39 mouse cellular contexts compared by ENCODE assay signal in the genomic region with DNA sequence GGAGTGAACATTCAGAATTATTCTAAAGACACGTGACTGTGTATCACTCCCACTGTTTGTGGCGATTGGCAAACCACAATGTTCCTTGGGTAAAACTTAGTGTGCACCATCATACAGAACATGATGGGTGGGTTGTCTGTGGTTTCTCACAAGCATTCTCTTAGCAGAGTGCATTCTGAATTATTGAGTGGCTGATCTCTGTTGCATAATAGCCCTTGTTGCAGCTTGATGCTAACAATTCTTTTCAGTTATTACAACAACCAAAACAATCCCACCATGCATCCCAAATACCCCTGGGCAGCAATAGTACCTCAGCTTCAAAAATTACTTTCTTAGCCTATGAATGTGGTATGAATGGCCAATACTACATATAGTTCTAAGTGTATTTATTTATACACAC. TPM values are rescaled to one million over a fixed set of nuclear protein-coding genes. Genes with fewer than 3 reads are reported as not detected.
"Had no signal": no experiment of that assay in that cellular context is flagged by ENCODE, and none has a peak within 500 bp of the region (broad histone marks: within the 10 kb centered on the region; RNA-seq: fewer than 3 reads in every experiment).

No protein-coding gene starts in this region.

- DNase-seq: heart, postnatal 10 days; heart, postnatal 14 days; heart, postnatal 36 days; heart, postnatal 4 days; kidney, adult 11 months; kidney, adult 18-20 months; kidney, adult 2 months; kidney, adult 8-10 months; kidney, adult 9 months; kidney, postnatal 10 days; kidney, postnatal 14 days; kidney, postnatal 25 days; kidney, postnatal 36 days; kidney, postnatal 4 days; layer of hippocampus, adult 9-11 months; layer of hippocampus, postnatal 36 days had no signal

- H3K4me3 ChIP-seq: heart, embryonic 10.5 days; heart, embryonic 12.5 days; heart, embryonic 13.5 days; heart, embryonic 15.5 days; hindbrain, embryonic 10.5 days; hindbrain, embryonic 12.5 days; hindbrain, embryonic 13.5 days; hindbrain, embryonic 15.5 days; intestine, embryonic 15.5 days; kidney, embryonic 15.5 days; layer of hippocampus, adult 2 months had no signal

- H3K36me3 ChIP-seq: heart, embryonic 10.5 days; heart, embryonic 12.5 days; heart, embryonic 13.5 days; heart, embryonic 15.5 days; hindbrain, embryonic 10.5 days; hindbrain, embryonic 12.5 days; hindbrain, embryonic 13.5 days; hindbrain, embryonic 15.5 days; intestine, embryonic 15.5 days; kidney, embryonic 15.5 days had no signal

- H3K4me2 ChIP-seq: heart, embryonic 11.5 days; heart, embryonic 12.5 days; heart, embryonic 13.5 days; heart, embryonic 15.5 days; hindbrain, embryonic 12.5 days; hindbrain, embryonic 13.5 days; hindbrain, embryonic 14.5 days; hindbrain, embryonic 15.5 days; intestine, embryonic 15.5 days; kidney, embryonic 15.5 days had no signal

- H3K27me3 ChIP-seq: heart, embryonic 12.5 days; heart, embryonic 13.5 days; heart, embryonic 15.5 days; hindbrain, embryonic 12.5 days; hindbrain, embryonic 13.5 days; hindbrain, embryonic 15.5 days; intestine, embryonic 15.5 days; kidney, embryonic 15.5 days had no signal

RNA-seq across cellular contexts. Expression of a gene that starts 43.5 kb away (rescaled TPM):
- total RNA-seq: heart, postnatal 10 days; heart, postnatal 14 days; heart, postnatal 25 days; heart, postnatal 36 days; heart, postnatal 4 days; hematopoietic stem cell, adult 5-6 weeks; hindbrain, postnatal 0 days; layer of hippocampus, adult 18-20 months; layer of hippocampus, adult 2 months; layer of hippocampus, adult 8-10 months; layer of hippocampus, postnatal 10 days; layer of hippocampus, postnatal 14 days; layer of hippocampus, postnatal 25 days; layer of hippocampus, postnatal 36 days; left cerebral cortex, adult 18-20 months had no signal
- polyA plus RNA-seq: kidney, embryonic 15.5 days; large intestine, adult 2 months had no signal
